Mouse (Mus musculus) myocyte (in vitro differentiated cells): ENCODE measurements around the gene Trpv4.

ENCODE experiments used
- E2F4 ChIP-seq: IDR thresholded peaks from one replicate; pipeline ENCODE4 v1.6.1; 2011; ENCODE audit warnings: mild to moderate bottlenecking, control low read depth, moderate library complexity; ENCODE audit not compliant: insufficient read depth
- MAX ChIP-seq: IDR thresholded peaks from one replicate; pipeline ENCODE4 v1.6.1; 2011; ENCODE audit warnings: low read depth, mild to moderate bottlenecking, control low read depth
- MYOD1 ChIP-seq, 3 experiments: IDR thresholded peaks; one replicate each; pipeline ENCODE4 v1.6.1; 2011; ENCODE audit warnings: control low read depth in 2 of 3, low read depth in 2 of 3, mild to moderate bottlenecking in 2 of 3, moderate library complexity in 1 of 3; ENCODE audit not compliant: insufficient read length in 2 of 3, control insufficient read depth in 1 of 3
- MYOG ChIP-seq, 3 experiments: IDR thresholded peaks; one replicate each; pipeline ENCODE4 v1.6.1; 2011; ENCODE audit warnings: control low read depth in 2 of 3, low read depth in 2 of 3, mild to moderate bottlenecking in 2 of 3; ENCODE audit not compliant: insufficient read length in 2 of 3, control insufficient read depth in 1 of 3, insufficient read depth in 1 of 3
- POLR2A ChIP-seq: IDR thresholded peaks from one replicate; pipeline ENCODE4 v1.6.1; 2011; ENCODE audit warnings: low read depth, mild to moderate bottlenecking, control low read depth, moderate library complexity; ENCODE audit not compliant: insufficient read length
- POLR2AphosphoS2 ChIP-seq: IDR thresholded peaks from one replicate; pipeline ENCODE4 v1.6.1; 2011; ENCODE audit warnings: low read depth, control low read depth; ENCODE audit not compliant: insufficient read length
- TCF12 ChIP-seq: IDR thresholded peaks from one replicate; pipeline ENCODE4 v1.6.1; 2011; ENCODE audit warnings: mild to moderate bottlenecking, control low read depth; ENCODE audit not compliant: poor library complexity, insufficient read depth, severe bottlenecking
- TCF3 ChIP-seq: IDR thresholded peaks from one replicate; pipeline ENCODE4 v1.6.1; 2011; ENCODE audit warnings: low read depth, control low read depth; ENCODE audit not compliant: insufficient read length
- USF1 ChIP-seq: IDR thresholded peaks from one replicate; pipeline ENCODE4 v1.6.1; 2011; ENCODE audit warnings: low read depth, mild to moderate bottlenecking, control low read depth, moderate library complexity

DNA sequence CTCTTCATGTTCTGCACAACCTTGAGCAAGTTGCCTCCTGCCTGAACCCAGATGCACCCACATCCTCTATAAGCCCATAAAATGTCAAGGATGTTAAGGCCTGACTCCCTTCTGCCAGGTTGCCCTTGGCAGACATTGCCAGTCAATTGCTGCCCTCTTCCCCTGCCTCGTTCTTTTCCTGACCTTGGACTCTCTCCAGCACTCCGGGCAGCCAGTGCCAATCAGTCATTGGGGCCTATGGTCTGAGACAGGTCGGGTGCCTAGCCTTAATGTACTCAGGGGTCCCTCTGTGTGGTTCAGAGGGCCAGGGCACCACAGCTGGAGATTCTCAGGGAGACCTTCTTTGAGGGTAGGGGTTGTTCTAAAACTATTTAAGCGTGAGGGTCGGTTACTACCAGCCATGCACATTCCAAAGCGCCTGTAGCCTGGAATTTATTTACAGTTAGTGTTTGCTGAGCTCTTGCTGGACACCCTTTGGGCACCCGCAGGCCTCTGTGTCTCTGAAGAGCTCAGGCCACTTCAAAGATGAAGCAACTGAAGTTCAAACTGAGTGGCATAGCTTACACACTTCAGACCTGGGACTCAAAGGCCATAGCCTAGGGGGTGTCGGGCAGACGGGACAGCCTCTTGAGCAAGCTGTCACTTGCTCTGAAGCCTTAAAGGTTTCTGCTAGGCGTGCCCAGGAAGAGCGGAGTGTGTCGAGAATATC is 84.1 kb downstream of the Trpv4 start:
- no peak for TF ChIP-seq TCF12
- no peak for TF ChIP-seq MYOD1 (IDR thresholded peaks at IDR 0.05; ENCODE audit: control insufficient read depth in 1 of 3, insufficient read length in 2 of 3, low read depth in 2 of 3)
- no peak for TF ChIP-seq POLR2A
- no peak for TF ChIP-seq TCF3
- TF ChIP-seq POLR2AphosphoS2 = no peak
- TF ChIP-seq MYOG (IDR thresholded peaks at IDR 0.05; ENCODE audit: control insufficient read depth in 1 of 3, insufficient read depth in 1 of 3, insufficient read length in 2 of 3, low read depth in 2 of 3) = no peak
- no peak for TF ChIP-seq E2F4
- TF ChIP-seq MAX = no peak
- no peak for TF ChIP-seq USF1
